Mouse (Mus musculus): Measurements from ENCODE around the gene Trim65.

Gene Trim65

GRCm38 (mm10) chr11:116091591-116091990 lies 39.3 kb downstream of the Trim65 start:
- in situ Hi-C loops (cut with MboI; ENCODE audit: low sequenced_read_pairs), result no loop called here

- in situ Hi-C loops (cut with MboI; ENCODE audit: low sequenced_read_pairs), result no loop called here
Observed at GRCm38 (mm10) chr11:116089545-116089944, 41.4 kb downstream of the Trim65 start.

- in situ Hi-C loops (cut with MboI; ENCODE audit: low sequenced_read_pairs), result no loop called here
Observed at GRCm38 (mm10) chr11:116088741-116089394, 42.1 kb downstream of the Trim65 start.

- in situ Hi-C loops (cut with MboI; ENCODE audit: low sequenced_read_pairs), result no loop called here
Observed at GRCm38 (mm10) chr11:116088188-116088587, 42.7 kb downstream of the Trim65 start.

GRCm38 (mm10) chr11:116087194-116088130 lies 43.5 kb downstream of the Trim65 start:
- in situ Hi-C loops (cut with MboI; ENCODE audit: low sequenced_read_pairs), result no loop called here

- in situ Hi-C loops (cut with MboI; ENCODE audit: low sequenced_read_pairs), result no loop called here
Observed at GRCm38 (mm10) chr11:116086258-116087193, 44.4 kb downstream of the Trim65 start, which contains the start of gene Wbp2. TSS of gene Wbp2 (minus strand) at chr11:116086995.

- in situ Hi-C loops (cut with MboI; ENCODE audit: low sequenced_read_pairs), result no loop called here
Observed at GRCm38 (mm10) chr11:116084166-116084565, 46.8 kb downstream of the Trim65 start.

GRCm38 (mm10) chr11:116083096-116083672 lies 47.7 kb downstream of the Trim65 start:
- in situ Hi-C loops (cut with MboI; ENCODE audit: low sequenced_read_pairs), result no loop called here

GRCm38 (mm10) chr11:116081081-116081480 lies 49.8 kb downstream of the Trim65 start:
- in situ Hi-C loops (cut with MboI; ENCODE audit: low sequenced_read_pairs), result no loop called here

GRCm38 (mm10) chr11:116079511-116079910 lies 51.4 kb downstream of the Trim65 start:
- in situ Hi-C loops (cut with MboI; ENCODE audit: low sequenced_read_pairs), result no loop called here

DNA sequence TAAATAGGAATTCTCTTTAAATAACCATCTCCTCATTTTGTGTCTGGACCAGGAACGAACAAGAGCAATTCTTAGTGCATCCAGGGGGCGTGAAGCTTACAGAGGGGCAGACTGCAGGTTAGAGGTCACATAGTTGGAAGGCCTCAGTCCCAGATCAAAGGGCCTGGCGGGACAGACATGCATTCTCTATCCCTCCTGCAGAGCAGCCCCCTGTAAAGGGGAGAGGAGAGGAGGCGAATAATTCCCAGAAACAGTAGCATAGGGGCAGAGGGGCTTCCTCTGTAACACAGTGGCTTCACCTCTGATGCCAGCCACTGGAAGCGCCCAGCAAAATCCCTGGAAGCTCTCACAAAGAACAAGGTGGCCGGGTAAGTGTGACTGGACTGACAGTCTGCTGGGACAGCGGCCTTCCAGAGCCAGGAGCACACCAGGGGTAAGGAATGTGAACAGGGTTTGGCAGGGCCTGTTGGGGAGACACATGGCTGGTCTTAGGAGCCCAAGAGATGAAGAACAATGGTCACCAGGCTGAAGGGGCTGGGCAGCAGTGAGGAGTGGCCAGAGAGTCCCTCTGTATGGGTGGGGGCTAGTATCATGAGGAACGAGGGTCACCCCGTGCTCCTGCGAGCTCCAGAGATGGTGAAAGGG lies 52.1 kb downstream of the Trim65 start:
- in situ Hi-C loops (cut with MboI; ENCODE audit: low sequenced_read_pairs), result no loop called here

DNA sequence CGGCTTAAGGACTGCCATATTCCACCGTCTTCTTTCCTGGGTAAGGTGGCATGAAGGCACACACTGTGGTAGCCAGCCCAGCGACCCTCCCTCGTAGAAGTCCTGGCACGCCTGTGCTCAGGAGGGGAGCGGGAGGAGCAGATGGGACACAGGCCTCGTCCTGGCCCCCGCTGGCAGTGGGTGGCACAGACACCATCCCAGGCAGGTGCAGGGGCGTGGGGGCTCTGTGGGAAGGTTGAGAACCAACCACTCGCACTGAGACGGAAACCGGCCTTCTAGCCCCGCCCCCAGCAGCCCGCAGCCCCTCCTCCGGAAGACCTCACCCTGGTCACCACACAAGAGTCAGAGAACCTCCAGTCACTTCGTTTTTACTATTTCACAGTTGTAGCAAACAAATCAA lies 52.7 kb downstream of the Trim65 start:
- in situ Hi-C loops (cut with MboI; ENCODE audit: low sequenced_read_pairs), result no loop called here

DNA sequence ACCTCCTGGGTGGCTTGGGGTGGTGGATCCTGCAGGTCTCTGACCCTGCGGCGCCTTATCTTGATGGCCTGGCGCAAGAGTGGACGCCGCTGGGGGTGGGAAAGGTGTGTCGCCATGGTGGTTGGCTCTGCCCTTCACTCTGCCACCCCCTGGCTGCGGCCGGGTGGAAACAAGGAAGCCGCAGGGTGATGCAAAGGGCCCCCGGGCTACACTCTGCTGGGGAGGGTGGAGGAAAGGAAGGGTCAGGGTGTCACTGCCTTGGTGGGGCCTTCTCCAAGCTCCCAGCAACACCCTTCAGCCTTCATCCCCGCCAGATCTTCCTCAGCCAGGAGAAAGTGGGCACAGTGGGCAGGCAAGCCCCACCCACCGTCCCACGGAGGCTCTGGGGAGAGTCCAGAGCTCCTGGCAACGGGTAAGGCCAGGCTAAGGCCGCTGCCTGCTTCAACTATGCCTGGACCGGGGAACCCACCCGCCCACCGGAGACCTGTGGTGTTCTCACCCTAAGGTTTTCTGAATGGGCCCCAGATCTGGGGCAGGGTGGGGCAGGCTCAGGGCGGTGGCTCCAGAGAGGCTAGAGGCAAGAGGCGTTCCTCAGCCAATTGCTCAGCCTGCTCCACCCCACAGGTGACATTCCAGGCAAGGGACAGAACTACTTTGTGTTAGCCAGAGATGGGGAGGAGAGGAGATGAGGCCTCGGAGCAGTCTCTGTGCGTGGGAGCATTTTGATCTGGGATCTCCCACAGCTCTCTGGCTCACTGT lies 53.3 kb downstream of the Trim65 start, which contains the start of gene Unc13d:
Gene Unc13d, minus strand, starts transcription at position 516 of the 759 bp plus-strand sequence.
- in situ Hi-C loops (cut with MboI; ENCODE audit: low sequenced_read_pairs), result no loop called here

DNA sequence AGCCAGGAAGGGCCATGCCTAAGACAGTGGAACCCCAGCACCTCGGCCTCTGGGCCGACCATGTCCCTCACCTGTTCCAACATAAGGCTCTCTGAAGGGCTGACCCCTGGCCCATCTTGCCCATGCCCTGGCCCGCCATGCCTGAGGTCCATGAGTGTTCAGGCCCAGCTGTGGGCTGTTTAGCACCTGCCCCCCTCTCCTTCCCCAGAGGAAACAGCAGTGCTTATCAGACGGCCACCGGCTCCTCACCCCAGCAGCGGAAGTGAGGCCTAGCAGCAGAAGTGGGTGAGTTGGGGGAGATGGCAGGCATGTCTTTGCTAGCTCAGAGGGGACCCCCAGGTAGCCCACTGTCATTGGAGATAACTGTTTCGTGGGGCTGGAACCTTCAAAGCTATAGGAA lies 54.1 kb downstream of the Trim65 start:
- in situ Hi-C loops (cut with MboI; ENCODE audit: low sequenced_read_pairs), result no loop called here

GRCm38 (mm10) chr11:116076266-116076540 lies 54.7 kb downstream of the Trim65 start:
- in situ Hi-C loops (cut with MboI; ENCODE audit: low sequenced_read_pairs), result no loop called here

GRCm38 (mm10) chr11:116075539-116076265 lies 55.2 kb downstream of the Trim65 start:
- in situ Hi-C loops (cut with MboI; ENCODE audit: low sequenced_read_pairs), result no loop called here

DNA sequence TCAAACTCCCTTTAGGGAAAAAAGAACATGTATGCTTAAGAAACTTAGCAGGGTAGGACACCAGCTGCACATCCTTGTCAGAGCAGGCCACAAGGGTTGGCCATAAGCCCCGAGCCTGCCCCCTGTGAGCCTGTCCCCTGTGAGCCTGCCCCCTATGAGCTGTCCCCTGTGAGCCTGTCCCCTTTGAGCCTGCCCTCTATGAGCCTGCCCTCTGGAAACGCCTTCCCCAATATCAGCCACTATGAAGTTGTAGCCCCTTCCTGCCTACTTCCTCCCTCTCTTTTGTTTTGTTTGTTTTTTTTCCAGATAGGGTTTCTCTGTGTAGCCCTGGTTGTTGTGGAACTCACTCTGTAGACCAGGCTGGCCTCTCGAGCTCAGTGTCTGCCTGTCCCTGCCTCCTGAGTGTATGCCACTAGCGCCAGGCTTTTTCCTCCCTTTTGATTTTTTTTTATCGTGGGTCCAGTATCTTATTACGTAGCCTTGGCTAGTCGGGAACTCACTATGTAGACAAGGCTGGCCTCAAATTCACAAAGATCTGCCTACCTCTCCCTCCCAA lies 56.4 kb downstream of the Trim65 start:
- in situ Hi-C loops (cut with MboI; ENCODE audit: low sequenced_read_pairs), result no loop called here

DNA sequence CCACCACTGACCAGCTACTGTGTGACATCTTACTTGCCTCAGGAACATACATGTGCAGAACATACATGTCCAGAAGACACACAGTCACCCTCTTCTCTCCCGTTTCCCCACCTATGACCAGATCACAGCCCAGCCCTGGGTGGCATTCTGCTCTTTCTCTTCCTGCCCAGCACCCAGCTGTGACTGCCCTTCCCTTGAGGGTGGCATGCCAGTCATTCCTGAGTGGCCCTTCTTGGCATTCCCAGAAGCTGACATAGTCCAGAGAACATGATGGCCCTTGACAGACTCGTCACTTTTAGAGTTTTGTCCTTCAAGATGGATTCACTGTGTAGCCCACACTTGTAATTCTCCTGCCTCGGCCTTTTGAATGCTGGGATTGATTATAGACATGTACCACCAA lies 58.3 kb downstream of the Trim65 start:
- in situ Hi-C loops (cut with MboI; ENCODE audit: low sequenced_read_pairs), result no loop called here

Data from CH12F3 (cell line).